Mouse (Mus musculus) limb, embryonic 11.5 days (tissue): Measurements from ENCODE around the gene Itprid1. TPM values are rescaled to one million over a fixed set of nuclear protein-coding genes. Genes with fewer than 3 reads are reported as not detected.

ENCODE experiments used
- ATAC-seq: fragments of 200-750 bp; cut with Nextera tagmentation; 2 replicates; pipeline ENCODE4 v1.8.0; 2017; ENCODE audit warnings: low read depth; ENCODE audit not compliant: insufficient number of reproducible peaks, low FRiP score, low TSS enrichment
- DNase-seq: peaks from one replicate; pipeline ENCODE4 v3.0.0-alpha.2; 2015; ENCODE audit warnings: low spot score
- H3K27ac ChIP-seq: fragments of 300-500 bp; sonication (generic); replicated peaks from 2 replicates; pipeline ENCODE4 v1.5.1; 2014; ENCODE audit warnings: low read depth, mild to moderate bottlenecking, low read length
- H3K27me3 ChIP-seq: fragments of 300-500 bp; sonication (generic); 2 replicates; pipeline ENCODE4 v1.6.1; 2014; ENCODE audit warnings: mild to moderate bottlenecking, low read length, mixed read lengths; ENCODE audit not compliant: control insufficient read depth, insufficient read depth
- H3K36me3 ChIP-seq: fragments of 300-500 bp; sonication (generic); 2 replicates; pipeline ENCODE4 v1.6.1; 2014; ENCODE audit warnings: mild to moderate bottlenecking, low read length, moderate library complexity, mixed read lengths; ENCODE audit not compliant: control insufficient read depth, insufficient read depth
- H3K4me1 ChIP-seq: fragments of 300-500 bp; sonication (generic); 2 replicates; pipeline ENCODE4 v1.6.1; 2014; ENCODE audit warnings: low read length, mixed read lengths; ENCODE audit not compliant: control insufficient read depth, insufficient read depth
- H3K4me2 ChIP-seq: fragments of 300-500 bp; sonication (generic); 2 replicates; pipeline ENCODE4 v1.6.1; 2014; ENCODE audit warnings: low read depth, mild to moderate bottlenecking, moderate library complexity; ENCODE audit not compliant: severe bottlenecking
- H3K4me3 ChIP-seq: fragments of 300-500 bp; sonication (generic); 2 replicates; pipeline ENCODE4 v1.5.1; 2014; ENCODE audit warnings: low read depth, low read length
- H3K9ac ChIP-seq: fragments of 300-500 bp; sonication (generic); 2 replicates; pipeline ENCODE4 v1.6.1; 2014; ENCODE audit warnings: mild to moderate bottlenecking, low read length
- H3K9me3 ChIP-seq: fragments of 300-500 bp; sonication (generic); 2 replicates; pipeline ENCODE4 v1.6.1; 2016; ENCODE audit warnings: low read length; ENCODE audit not compliant: control insufficient read depth
- WGBS: fragments of 180-500 bp; shearing (Covaris S2); extraction: QIAGEN DNeasy Blood & Tissue Kit; methylation state at CpG from one replicate; pipeline ENCODE4 v1.1.7; 2014; 5-methylcytosine and 5-hydroxymethylcytosine counted together
- polyA plus RNA-seq: library from polyadenylated mRNA; unstranded; fragments of >200 nt; fragmentation: Nextera tagmentation; extraction: Ambion mirVana; gene quantifications from 2 replicates; pipeline ENCODE4 v1.2.1, GENCODE M21; 2014

Gene Itprid1
- polyA plus RNA-seq, 1 experiment from 2014 or later, result not detected

GRCm38 (mm10) chr6:55920282-55920720 is 83.6 kb downstream of the Itprid1 start:
- WGBS, result 66% methylated on average over 3 of the region's 3 CpGs
- H3K9me3 ChIP-seq, result no peaks in the 10 kb centered on the region
- no peak for DNase-seq
- ATAC-seq, result no peak
- no peak overlapping the region for H3K4me3 ChIP-seq
- no peak overlapping the region for H3K9ac ChIP-seq
- H3K4me1 ChIP-seq, result no peaks in the 10 kb centered on the region
- H3K4me2 ChIP-seq, result no peak overlapping the region
- H3K36me3 ChIP-seq, result no peaks in the 10 kb centered on the region
- no peak overlapping the region for H3K27ac ChIP-seq
- H3K27me3 ChIP-seq, result no peaks in the 10 kb centered on the region

- H3K4me3 ChIP-seq, result no peak overlapping the region
- no peaks in the 10 kb centered on the region for H3K4me1 ChIP-seq
- H3K36me3 ChIP-seq, result no peaks in the 10 kb centered on the region
- WGBS, result 65% methylated on average over 4 of the region's 4 CpGs
- H3K27me3 ChIP-seq, result no peaks in the 10 kb centered on the region
- no peak for DNase-seq
- no peak overlapping the region for H3K4me2 ChIP-seq
- no peak for ATAC-seq
- H3K9me3 ChIP-seq, result no peaks in the 10 kb centered on the region
- no peak overlapping the region for H3K27ac ChIP-seq
- H3K9ac ChIP-seq, result no peak overlapping the region
These were observed 84.4 kb downstream of the Itprid1 start for GRCm38 (mm10) chr6:55920866-55921630.

GRCm38 (mm10) chr6:55944709-55945108 is 108.0 kb downstream of the Itprid1 start:
- Histone ChIP-seq H3K9ac (no peak overlapping the region), H3K4me2 (no peak overlapping the region), H3K27ac (no peak overlapping the region), H3K27me3 (no peaks in the 10 kb centered on the region), H3K4me1 (no peaks in the 10 kb centered on the region), H3K4me3 (no peak overlapping the region), H3K9me3 (no peaks in the 10 kb centered on the region), H3K36me3 (no peaks in the 10 kb centered on the region)
- no peak for DNase-seq
- WGBS, result 89% methylated on average over 1 of the region's 1 CpGs
- no peak for ATAC-seq

- Histone ChIP-seq H3K9ac (no peak overlapping the region), H3K36me3 (no peaks in the 10 kb centered on the region), H3K4me1 (no peaks in the 10 kb centered on the region), H3K9me3 (no peaks in the 10 kb centered on the region), H3K27me3 (no peaks in the 10 kb centered on the region), H3K4me2 (no peak overlapping the region), H3K27ac (no peak overlapping the region), H3K4me3 (no peak overlapping the region)
- 72% methylated on average over 8 of the region's 8 CpGs for WGBS
- peak; percentile 63 for DNase-seq
- no peak for ATAC-seq
These were observed 113.8 kb downstream of the Itprid1 start for GRCm38 (mm10) chr6:55950345-55951110.

- no peak overlapping the region for H3K4me3 ChIP-seq
- no peak overlapping the region for H3K4me2 ChIP-seq
- no peaks in the 10 kb centered on the region for H3K36me3 ChIP-seq
- DNase-seq, result no peak
- no peaks in the 10 kb centered on the region for H3K9me3 ChIP-seq
- peaks cover 7% of the 10 kb centered on the region; the same call in 1 of the 2 replicates for H3K4me1 ChIP-seq
- H3K27ac ChIP-seq, result no peak overlapping the region
- ATAC-seq, result no peak
- no peak overlapping the region for H3K9ac ChIP-seq
- no peaks in the 10 kb centered on the region for H3K27me3 ChIP-seq
These were observed 136.3 kb downstream of the Itprid1 start for GRCm38 (mm10) chr6:55972998-55973397.

- H3K9ac ChIP-seq, result no peak overlapping the region
- no peaks in the 10 kb centered on the region for H3K36me3 ChIP-seq
- H3K9me3 ChIP-seq, result no peaks in the 10 kb centered on the region
- H3K4me2 ChIP-seq, result no peak overlapping the region
- no peak for ATAC-seq
- 73% methylated on average over 2 of the region's 2 CpGs for WGBS
- no peak overlapping the region for H3K4me3 ChIP-seq
- H3K4me1 ChIP-seq, result peaks cover 7% of the 10 kb centered on the region; the same call in 1 of the 2 replicates
- DNase-seq, result no peak
- no peaks in the 10 kb centered on the region for H3K27me3 ChIP-seq
- no peak overlapping the region for H3K27ac ChIP-seq
These were observed 143.1 kb downstream of the Itprid1 start for GRCm38 (mm10) chr6:55979766-55980165.

GRCm38 (mm10) chr6:56008711-56009110 is 172.0 kb downstream of the Itprid1 start:
- Histone ChIP-seq H3K27me3 (no peaks in the 10 kb centered on the region), H3K4me2 (no peak overlapping the region), H3K4me1 (no peaks in the 10 kb centered on the region), H3K4me3 (no peak overlapping the region), H3K27ac (no peak overlapping the region), H3K9me3 (no peaks in the 10 kb centered on the region), H3K9ac (no peak overlapping the region), H3K36me3 (no peaks in the 10 kb centered on the region)
- DNase-seq (no peak), ATAC-seq (no peak)
- 84% methylated on average over 4 of the region's 4 CpGs for WGBS

GRCm38 (mm10) chr6:56012384-56012783 is 175.7 kb downstream of the Itprid1 start:
- ATAC-seq (no peak), DNase-seq (no peak)
- H3K4me3 ChIP-seq, result no peak overlapping the region
- H3K4me1 ChIP-seq, result no peaks in the 10 kb centered on the region
- H3K27ac ChIP-seq, result no peak overlapping the region
- H3K27me3 ChIP-seq, result no peaks in the 10 kb centered on the region
- no peak overlapping the region for H3K9ac ChIP-seq
- no peaks in the 10 kb centered on the region for H3K9me3 ChIP-seq
- H3K36me3 ChIP-seq, result no peaks in the 10 kb centered on the region
- no peak overlapping the region for H3K4me2 ChIP-seq
- WGBS, result 73% methylated on average over 5 of the region's 5 CpGs
